Mouse (Mus musculus): ENCODE results near the gene Tex29. TPM values are rescaled to one million over a fixed set of nuclear protein-coding genes. Genes with fewer than 3 reads are reported as not detected.

The Tex29 gene
- polyA plus RNA-seq, 1 experiment from 2014 or later: not detected

DNA sequence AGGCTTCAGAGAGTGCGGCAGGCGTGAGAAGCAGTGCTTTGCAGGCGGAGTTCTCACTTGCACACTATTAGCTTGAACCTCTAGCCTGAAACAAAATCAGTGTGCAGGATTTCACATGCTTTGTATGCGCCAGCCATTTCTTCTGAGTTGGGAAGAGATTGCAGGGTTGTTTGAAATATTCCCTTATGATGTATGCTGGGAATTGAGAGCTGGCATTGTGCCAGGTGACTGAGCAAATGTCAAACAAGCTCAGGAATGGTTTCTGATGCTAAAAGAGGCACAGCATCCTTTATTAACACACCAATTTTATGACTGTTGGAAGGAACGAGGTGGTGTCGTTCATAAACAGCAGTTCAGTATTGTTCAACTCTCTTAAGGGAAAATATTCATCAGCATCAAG, 34.0 kb upstream of the Tex29 start:
- DNase-seq (ENCODE audit: low spot score) (peak; percentile 57), ATAC-seq (no peak)
- Histone ChIP-seq H3K9ac (ENCODE audit: low read length) (no peak overlapping the region), H3K36me3 (ENCODE audit: control insufficient read depth, insufficient read depth, low read length) (peaks cover 96% of the 10 kb centered on the region), H3K27ac (ENCODE audit: low read depth, low read length) (no peak overlapping the region), H3K4me2 (ENCODE audit: low read length) (no peak overlapping the region), H3K27me3 (replicated peaks; ENCODE audit: control insufficient read depth, insufficient read depth, low read length) (no peaks in the 10 kb centered on the region), H3K9me3 (replicated peaks; ENCODE audit: control insufficient read depth, low read length) (no peaks in the 10 kb centered on the region), H3K4me3 (ENCODE audit: low read depth, low read length) (no peak overlapping the region), H3K4me1 (ENCODE audit: control insufficient read depth, insufficient read depth, low read length) (no peaks in the 10 kb centered on the region)
- 85% methylated on average over 6 of the region's 6 CpGs for WGBS

DNA sequence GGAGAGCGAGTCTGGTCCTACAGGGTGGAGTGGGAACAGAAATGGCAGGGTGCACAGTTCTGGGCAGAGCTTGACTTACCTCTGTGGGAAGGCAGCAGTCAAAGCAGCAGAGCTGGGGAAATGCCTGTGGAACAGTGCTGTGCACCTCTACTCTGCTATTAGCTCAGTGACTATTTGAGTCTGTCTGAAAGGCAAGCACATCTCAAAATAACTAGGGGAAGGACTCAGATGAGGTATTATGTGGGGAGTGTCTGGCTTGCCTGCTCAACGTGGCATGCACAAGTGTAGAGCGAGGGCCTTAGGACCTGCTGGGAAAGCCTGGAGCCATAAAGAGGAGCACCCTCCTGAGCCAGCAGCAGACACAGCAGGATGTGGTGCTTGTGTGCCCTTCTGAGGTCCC, 32.9 kb upstream of the Tex29 start:
- H3K4me2 ChIP-seq (ENCODE audit: low read length): no peak overlapping the region
- no peaks in the 10 kb centered on the region for H3K4me1 ChIP-seq (ENCODE audit: control insufficient read depth, insufficient read depth, low read length)
- no peak overlapping the region for H3K9ac ChIP-seq (ENCODE audit: low read length)
- H3K4me3 ChIP-seq (ENCODE audit: low read depth, low read length): no peak overlapping the region
- ATAC-seq: no peak
- H3K27ac ChIP-seq (ENCODE audit: low read depth, low read length): no peak overlapping the region
- H3K9me3 ChIP-seq (replicated peaks; ENCODE audit: control insufficient read depth, low read length): no peaks in the 10 kb centered on the region
- H3K27me3 ChIP-seq (replicated peaks; ENCODE audit: control insufficient read depth, insufficient read depth, low read length): no peaks in the 10 kb centered on the region
- DNase-seq (ENCODE audit: low spot score): no peak
- 89% methylated on average over 3 of the region's 3 CpGs for WGBS
- peaks cover 95% of the 10 kb centered on the region for H3K36me3 ChIP-seq (ENCODE audit: control insufficient read depth, insufficient read depth, low read length)

GRCm38 (mm10) chr8:11808047-11808446, 32.2 kb upstream of the Tex29 start:
- 96% methylated on average over 5 of the region's 5 CpGs for WGBS

GRCm38 (mm10) chr8:11810426-11810825, 29.8 kb upstream of the Tex29 start:
- no peak overlapping the region for H3K4me2 ChIP-seq (ENCODE audit: low read length)
- H3K9ac ChIP-seq (ENCODE audit: low read length): no peak overlapping the region
- H3K27ac ChIP-seq (ENCODE audit: low read depth, low read length): no peak overlapping the region
- ATAC-seq: no peak
- H3K27me3 ChIP-seq (replicated peaks; ENCODE audit: control insufficient read depth, insufficient read depth, low read length): no peaks in the 10 kb centered on the region
- no peaks in the 10 kb centered on the region for H3K9me3 ChIP-seq (replicated peaks; ENCODE audit: control insufficient read depth, low read length)
- no peaks in the 10 kb centered on the region for H3K4me1 ChIP-seq (ENCODE audit: control insufficient read depth, insufficient read depth, low read length)
- peaks cover 97% of the 10 kb centered on the region for H3K36me3 ChIP-seq (ENCODE audit: control insufficient read depth, insufficient read depth, low read length)
- no peak overlapping the region for H3K4me3 ChIP-seq (ENCODE audit: low read depth, low read length)
- WGBS: 94% methylated on average over 5 of the region's 5 CpGs
- no peak for DNase-seq (ENCODE audit: low spot score)

More at GRCm38 (mm10) chr8:11808047-11808446, 32.2 kb upstream of the Tex29 start:
- Histone ChIP-seq H3K9me3 (replicated peaks; ENCODE audit: control insufficient read depth, low read length) (no peaks in the 10 kb centered on the region), H3K4me1 (ENCODE audit: control insufficient read depth, insufficient read depth, low read length) (no peaks in the 10 kb centered on the region), H3K27ac (ENCODE audit: low read depth, low read length) (no peak overlapping the region), H3K9ac (ENCODE audit: low read length) (no peak overlapping the region), H3K4me3 (ENCODE audit: low read depth, low read length) (no peak overlapping the region), H3K4me2 (ENCODE audit: low read length) (no peak overlapping the region), H3K36me3 (ENCODE audit: control insufficient read depth, insufficient read depth, low read length) (peaks cover 95% of the 10 kb centered on the region), H3K27me3 (replicated peaks; ENCODE audit: control insufficient read depth, insufficient read depth, low read length) (no peaks in the 10 kb centered on the region)
- DNase-seq (ENCODE audit: low spot score) (no peak), ATAC-seq (no peak)

GRCm38 (mm10) chr8:11813801-11814200, 26.5 kb upstream of the Tex29 start:
- DNase-seq (ENCODE audit: low spot score): no peak
- Histone ChIP-seq H3K9ac (ENCODE audit: low read length) (no peak overlapping the region), H3K27me3 (replicated peaks; ENCODE audit: control insufficient read depth, insufficient read depth, low read length) (no peaks in the 10 kb centered on the region), H3K27ac (ENCODE audit: low read depth, low read length) (no peak overlapping the region), H3K4me1 (ENCODE audit: control insufficient read depth, insufficient read depth, low read length) (no peaks in the 10 kb centered on the region), H3K4me2 (ENCODE audit: low read length) (no peak overlapping the region), H3K36me3 (ENCODE audit: control insufficient read depth, insufficient read depth, low read length) (peaks cover 97% of the 10 kb centered on the region), H3K9me3 (replicated peaks; ENCODE audit: control insufficient read depth, low read length) (no peaks in the 10 kb centered on the region), H3K4me3 (ENCODE audit: low read depth, low read length) (no peak overlapping the region)
- 89% methylated on average over 7 of the region's 7 CpGs for WGBS
- ATAC-seq: no peak

DNA sequence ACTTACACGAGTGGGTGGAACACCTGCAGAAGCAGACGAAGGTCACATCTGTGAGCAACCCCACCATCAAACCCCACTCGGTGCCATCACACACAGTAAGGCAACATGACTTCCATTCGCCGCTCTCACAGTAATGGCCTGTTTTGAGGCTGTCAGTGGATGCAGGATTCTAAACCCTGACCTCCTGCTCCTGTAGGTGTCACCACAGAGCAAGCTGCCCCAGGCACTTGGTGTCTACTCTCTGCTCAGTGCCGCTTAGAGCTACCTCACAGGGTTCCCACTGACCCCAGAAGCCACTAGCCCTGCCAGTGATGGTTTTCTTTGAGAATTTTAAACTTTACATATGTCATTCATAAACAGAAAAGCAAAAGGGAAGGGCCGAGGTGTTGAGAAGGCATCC, 25.1 kb upstream of the Tex29 start:
- Histone ChIP-seq H3K9me3 (replicated peaks; ENCODE audit: control insufficient read depth, low read length) (no peaks in the 10 kb centered on the region), H3K36me3 (ENCODE audit: control insufficient read depth, insufficient read depth, low read length) (peaks cover 97% of the 10 kb centered on the region), H3K4me1 (ENCODE audit: control insufficient read depth, insufficient read depth, low read length) (no peaks in the 10 kb centered on the region), H3K4me2 (ENCODE audit: low read length) (no peak overlapping the region), H3K27ac (ENCODE audit: low read depth, low read length) (no peak overlapping the region), H3K9ac (ENCODE audit: low read length) (no peak overlapping the region), H3K4me3 (ENCODE audit: low read depth, low read length) (no peak overlapping the region), H3K27me3 (replicated peaks; ENCODE audit: control insufficient read depth, insufficient read depth, low read length) (no peaks in the 10 kb centered on the region)
- no peak for ATAC-seq
- 86% methylated on average over 7 of the region's 7 CpGs for WGBS
- DNase-seq (ENCODE audit: low spot score): no peak

DNA sequence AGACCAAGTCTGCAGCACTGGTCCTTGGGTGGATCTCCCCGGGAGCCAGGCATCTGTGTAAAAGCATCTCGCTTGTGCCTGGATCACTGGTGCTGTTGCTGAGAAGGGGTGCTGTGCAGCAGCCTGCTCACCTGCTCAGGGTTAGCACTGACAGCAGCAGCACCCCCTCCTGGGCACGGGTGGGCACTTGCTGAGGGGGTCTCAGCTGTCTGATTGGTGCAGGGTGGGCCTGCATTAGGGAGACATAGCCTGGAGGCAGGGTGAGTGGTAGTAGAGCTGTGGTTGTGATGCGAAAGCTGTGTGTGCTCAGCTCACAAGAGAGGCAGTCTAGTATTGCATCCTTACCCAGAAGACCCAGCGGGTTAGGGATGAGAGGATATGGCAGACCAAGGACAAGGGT, 20.1 kb upstream of the Tex29 start:
- Histone ChIP-seq H3K9me3 (replicated peaks; ENCODE audit: control insufficient read depth, low read length) (no peaks in the 10 kb centered on the region), H3K36me3 (ENCODE audit: control insufficient read depth, insufficient read depth, low read length) (peaks cover 94% of the 10 kb centered on the region), H3K4me2 (ENCODE audit: low read length) (no peak overlapping the region), H3K27me3 (replicated peaks; ENCODE audit: control insufficient read depth, insufficient read depth, low read length) (no peaks in the 10 kb centered on the region), H3K4me1 (ENCODE audit: control insufficient read depth, insufficient read depth, low read length) (no peaks in the 10 kb centered on the region), H3K9ac (ENCODE audit: low read length) (no peak overlapping the region), H3K4me3 (ENCODE audit: low read depth, low read length) (no peak overlapping the region), H3K27ac (ENCODE audit: low read depth, low read length) (no peak overlapping the region)
- WGBS: 92% methylated on average over 5 of the region's 5 CpGs
- ATAC-seq (no peak), DNase-seq (ENCODE audit: low spot score) (no peak)

- Histone ChIP-seq H3K9ac (ENCODE audit: low read length) (no peak overlapping the region), H3K27me3 (replicated peaks; ENCODE audit: control insufficient read depth, insufficient read depth, low read length) (no peaks in the 10 kb centered on the region), H3K4me3 (ENCODE audit: low read depth, low read length) (no peak overlapping the region), H3K4me2 (ENCODE audit: low read length) (no peak overlapping the region), H3K9me3 (replicated peaks; ENCODE audit: control insufficient read depth, low read length) (no peaks in the 10 kb centered on the region), H3K36me3 (ENCODE audit: control insufficient read depth, insufficient read depth, low read length) (peaks cover 94% of the 10 kb centered on the region), H3K27ac (ENCODE audit: low read depth, low read length) (no peak overlapping the region), H3K4me1 (ENCODE audit: control insufficient read depth, insufficient read depth, low read length) (no peaks in the 10 kb centered on the region)
- no peak for ATAC-seq
- 86% methylated on average over 5 of the region's 5 CpGs for WGBS
- no peak for DNase-seq (ENCODE audit: low spot score)
These were observed 19.7 kb upstream of the Tex29 start for GRCm38 (mm10) chr8:11820568-11820967.

- ATAC-seq (no peak), DNase-seq (ENCODE audit: low spot score) (no peak)
- Histone ChIP-seq H3K9ac (ENCODE audit: low read length) (no peak overlapping the region), H3K36me3 (ENCODE audit: control insufficient read depth, insufficient read depth, low read length) (peaks cover 94% of the 10 kb centered on the region), H3K27ac (ENCODE audit: low read depth, low read length) (no peak overlapping the region), H3K4me1 (ENCODE audit: control insufficient read depth, insufficient read depth, low read length) (no peaks in the 10 kb centered on the region), H3K27me3 (replicated peaks; ENCODE audit: control insufficient read depth, insufficient read depth, low read length) (no peaks in the 10 kb centered on the region), H3K9me3 (replicated peaks; ENCODE audit: control insufficient read depth, low read length) (no peaks in the 10 kb centered on the region), H3K4me3 (ENCODE audit: low read depth, low read length) (no peak overlapping the region), H3K4me2 (ENCODE audit: low read length) (no peak overlapping the region)
- 94% methylated on average over 14 of the region's 14 CpGs for WGBS
These were observed 18.6 kb upstream of the Tex29 start for GRCm38 (mm10) chr8:11821451-11822206.
